Mouse (Mus musculus): ENCODE results near the gene Olfr122. TPM values are rescaled to one million over a fixed set of nuclear protein-coding genes. Genes with fewer than 3 reads are reported as not detected.

The Olfr122 gene
- not detected in 2 replicates for polyA plus RNA-seq (2021; fragmentation: Nextera tagmentation)
- long read RNA-seq, experiment 1 = 0 reads
- long read RNA-seq, experiment 2 = 0 reads

DNA sequence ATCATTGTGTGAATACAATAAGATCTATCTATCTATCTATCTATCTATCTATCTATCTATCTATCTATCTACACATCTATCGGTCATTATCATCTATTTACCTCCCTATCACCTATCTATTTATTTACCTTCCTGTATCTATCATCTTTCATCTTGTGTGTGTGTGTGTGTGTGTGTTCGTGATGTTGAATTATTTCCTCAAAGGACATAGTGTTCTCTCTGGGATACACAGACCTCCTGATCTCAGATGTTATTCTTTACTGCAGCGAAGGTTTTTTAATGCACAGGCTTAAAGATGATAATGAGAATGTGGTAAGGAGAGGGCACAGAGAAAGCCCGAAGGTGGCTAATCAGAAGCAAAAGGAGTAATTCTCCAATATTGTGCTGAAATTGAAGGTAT lies at the start of gene Olfr122:
Gene Olfr122, plus strand, starts transcription at position 301 of the 400 bp plus-strand sequence.

DNA sequence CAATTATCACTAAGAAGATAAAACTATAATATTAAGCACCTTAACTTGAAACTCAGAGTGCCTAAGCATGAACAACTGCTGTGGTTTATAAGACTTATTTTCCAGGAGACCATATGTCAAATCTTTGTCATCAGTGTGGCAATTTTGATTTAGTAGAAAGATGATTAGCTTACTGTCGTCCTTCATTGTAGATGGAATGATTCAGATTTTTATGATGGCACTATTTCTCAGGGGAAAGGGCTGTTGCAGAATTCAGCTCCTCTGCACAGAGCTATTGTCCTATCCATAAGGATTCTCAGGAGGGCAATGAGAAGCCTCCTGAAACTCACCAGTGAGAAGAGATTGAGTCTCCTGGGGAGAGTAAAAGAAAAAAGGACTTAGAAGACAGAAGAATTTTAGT lies 46.9 kb upstream of the Olfr122 start, which contains the start of gene Olfr120:
Gene Olfr120, plus strand, starts transcription at position 301 of the 400 bp plus-strand sequence.

DNA sequence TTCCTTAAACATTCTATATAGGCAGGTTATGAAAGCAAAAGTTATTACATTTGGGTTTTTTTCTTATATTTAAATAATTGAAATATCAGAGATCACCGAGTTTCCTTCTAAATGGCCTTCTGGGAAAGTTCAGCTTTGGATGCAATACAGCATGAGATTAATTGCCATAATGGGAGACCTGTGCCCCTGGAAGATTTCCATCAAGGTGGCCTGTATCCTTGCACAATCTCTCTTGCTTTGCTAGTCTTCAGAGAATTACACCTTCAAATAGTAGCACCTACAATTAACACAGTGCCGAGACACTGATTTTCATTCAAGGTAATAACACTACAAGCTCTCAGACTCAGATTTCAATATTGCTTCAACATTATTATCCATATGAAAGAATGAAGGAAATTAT lies 24.8 kb downstream of the Olfr122 start, which contains the start of gene Olfr123:
Gene Olfr123, plus strand, starts transcription at position 301 of the 400 bp plus-strand sequence.

DNA sequence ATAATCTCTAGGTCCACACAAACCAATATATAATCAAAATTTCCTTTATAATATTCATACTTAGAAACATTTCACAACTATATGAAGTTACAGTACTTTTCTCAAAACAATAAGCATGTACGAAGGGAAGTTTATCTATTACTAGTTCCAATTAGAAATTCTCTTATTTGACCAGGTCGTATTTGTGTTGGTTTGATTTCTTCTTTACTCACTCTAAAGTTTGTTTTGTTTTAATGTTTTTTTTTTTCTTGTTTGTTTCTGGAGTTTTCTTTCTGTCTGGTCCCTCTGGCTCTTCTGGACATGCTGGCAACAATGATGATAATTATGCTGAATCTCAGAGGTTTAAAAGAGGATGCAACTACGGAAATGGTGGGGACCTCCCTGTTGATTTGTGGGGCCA lies 31.2 kb downstream of the Olfr122 start, which contains the start of gene Olfr124:
Gene Olfr124, plus strand, starts transcription at position 301 of the 400 bp plus-strand sequence.

Other genes starting within 250 kb of the Olfr122 start
- not detected in 2 replicates for gene Olfr112, start 199.2 kb upstream of the Olfr122 start, polyA plus RNA-seq (2021; fragmentation: Nextera tagmentation)
- not detected in 2 replicates for gene Olfr113, start 190.9 kb upstream of the Olfr122 start, polyA plus RNA-seq (2021; fragmentation: Nextera tagmentation)
- gene Olfr114, start 175.9 kb upstream of the Olfr122 start, polyA plus RNA-seq (2021; fragmentation: Nextera tagmentation) = not detected in 2 replicates
- gene Olfr115, start 141.5 kb upstream of the Olfr122 start, polyA plus RNA-seq (2021; fragmentation: Nextera tagmentation) = not detected in 2 replicates
- gene Olfr116, start 141.4 kb upstream of the Olfr122 start, polyA plus RNA-seq (2021; fragmentation: Nextera tagmentation) = not detected in 2 replicates
- not detected in 2 replicates for gene Olfr117, start 104.8 kb upstream of the Olfr122 start, polyA plus RNA-seq (2021; fragmentation: Nextera tagmentation)
- not detected in 2 replicates for gene Olfr118, start 101.6 kb upstream of the Olfr122 start, polyA plus RNA-seq (2021; fragmentation: Nextera tagmentation)
- gene Olfr119, start 72.0 kb upstream of the Olfr122 start, polyA plus RNA-seq (2021; fragmentation: Nextera tagmentation) = not detected in 2 replicates
- gene Olfr120, start 46.8 kb upstream of the Olfr122 start, polyA plus RNA-seq (2021; fragmentation: Nextera tagmentation) = not detected in 2 replicates
- gene Olfr121, start 19.8 kb upstream of the Olfr122 start, polyA plus RNA-seq (2021; fragmentation: Nextera tagmentation) = not detected in 2 replicates
- gene Olfr123, start 24.9 kb downstream of the Olfr122 start, polyA plus RNA-seq (2021; fragmentation: Nextera tagmentation) = not detected in 2 replicates
- gene Olfr124, start 31.3 kb downstream of the Olfr122 start, polyA plus RNA-seq (2021; fragmentation: Nextera tagmentation) = not detected in 2 replicates
- 0.10 TPM in 1 of 2 replicates, not detected in the other for gene Olfr125, start 64.3 kb downstream of the Olfr122 start, polyA plus RNA-seq (2021; fragmentation: Nextera tagmentation)
- not detected in 2 replicates for gene Olfr126, start 78.9 kb downstream of the Olfr122 start, polyA plus RNA-seq (2021; fragmentation: Nextera tagmentation)
- gene Olfr127, start 131.8 kb downstream of the Olfr122 start, polyA plus RNA-seq (2021; fragmentation: Nextera tagmentation) = not detected in 2 replicates
- gene Olfr128, start 151.9 kb downstream of the Olfr122 start, polyA plus RNA-seq (2021; fragmentation: Nextera tagmentation) = not detected in 2 replicates
- gene Olfr761, start 184.5 kb downstream of the Olfr122 start, polyA plus RNA-seq (2021; fragmentation: Nextera tagmentation) = not detected in 2 replicates